Mouse (Mus musculus): ENCODE results near the gene U2surp. TPM values are rescaled to one million over a fixed set of nuclear protein-coding genes. Genes with fewer than 3 reads are reported as not detected.

Gene U2surp
- polyA plus RNA-seq, 1 experiment from 2014 or later, result 98.9 TPM

DNA sequence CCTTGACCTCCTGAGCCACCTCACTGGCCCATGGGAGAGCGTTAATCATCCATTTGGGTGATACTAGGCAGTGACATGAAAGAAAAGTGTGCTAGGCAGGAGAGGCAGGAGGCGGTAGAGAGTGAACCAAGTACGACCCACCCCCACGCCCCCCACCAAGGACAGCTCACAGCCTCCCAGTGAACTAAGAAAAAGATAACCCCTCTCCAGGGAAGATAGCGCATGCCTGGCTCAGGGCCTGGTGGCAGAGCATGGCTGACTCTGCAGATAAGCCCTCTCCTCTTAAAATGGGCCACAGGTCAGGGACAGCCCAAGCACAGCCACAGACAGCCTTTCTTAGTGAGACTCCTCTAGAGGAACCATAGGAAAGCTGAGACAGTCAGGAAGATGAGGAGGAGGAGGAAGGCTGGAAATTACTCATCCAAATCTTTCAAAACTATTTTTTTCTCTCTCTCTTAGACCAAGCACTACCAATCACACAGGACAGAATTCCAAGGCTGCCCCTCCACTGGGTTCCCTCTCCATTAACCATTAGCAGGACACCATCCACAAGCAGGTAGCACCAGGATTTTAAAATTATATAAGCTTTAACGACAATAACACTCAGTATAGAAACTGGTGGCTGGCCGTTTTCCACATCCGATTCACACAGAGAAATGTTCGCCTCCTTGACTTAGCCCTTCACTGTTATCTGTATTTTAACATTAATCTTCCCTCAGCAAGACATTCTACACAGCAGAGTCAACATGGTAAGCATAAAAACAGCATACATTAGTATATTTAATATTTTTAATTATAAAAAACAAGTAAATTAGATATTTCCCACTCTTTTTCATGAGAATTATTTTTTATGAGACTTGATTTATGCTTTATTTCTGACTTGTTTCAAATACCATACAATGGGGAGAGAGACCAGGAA is 39.3 kb upstream of the U2surp start:
- H3K4me1 ChIP-seq, result peaks cover 83% of the 10 kb centered on the region
- peak overlapping the region; percentile 69 for H3K27ac ChIP-seq
- H3K9me3 ChIP-seq (replicated peaks), result no peaks in the 10 kb centered on the region
- 0 out of 2 replicates have a peak overlapping the region, but pooled peaks have one; percentile 29 for H3K9ac ChIP-seq
- H3K27me3 ChIP-seq (replicated peaks), result 0 out of 2 replicates have a peak, but pooled peaks cover 3% of the 10 kb centered on the region
- H3K36me3 ChIP-seq, result no peaks in the 10 kb centered on the region
- H3K4me2 ChIP-seq, result peak overlapping the region; percentile 47
- 22% methylated on average over 9 of the region's 9 CpGs for WGBS (ENCODE audit: insufficient replicate concordance)
- no peak overlapping the region for H3K4me3 ChIP-seq
- ATAC-seq, result peak; percentile 86

DNA sequence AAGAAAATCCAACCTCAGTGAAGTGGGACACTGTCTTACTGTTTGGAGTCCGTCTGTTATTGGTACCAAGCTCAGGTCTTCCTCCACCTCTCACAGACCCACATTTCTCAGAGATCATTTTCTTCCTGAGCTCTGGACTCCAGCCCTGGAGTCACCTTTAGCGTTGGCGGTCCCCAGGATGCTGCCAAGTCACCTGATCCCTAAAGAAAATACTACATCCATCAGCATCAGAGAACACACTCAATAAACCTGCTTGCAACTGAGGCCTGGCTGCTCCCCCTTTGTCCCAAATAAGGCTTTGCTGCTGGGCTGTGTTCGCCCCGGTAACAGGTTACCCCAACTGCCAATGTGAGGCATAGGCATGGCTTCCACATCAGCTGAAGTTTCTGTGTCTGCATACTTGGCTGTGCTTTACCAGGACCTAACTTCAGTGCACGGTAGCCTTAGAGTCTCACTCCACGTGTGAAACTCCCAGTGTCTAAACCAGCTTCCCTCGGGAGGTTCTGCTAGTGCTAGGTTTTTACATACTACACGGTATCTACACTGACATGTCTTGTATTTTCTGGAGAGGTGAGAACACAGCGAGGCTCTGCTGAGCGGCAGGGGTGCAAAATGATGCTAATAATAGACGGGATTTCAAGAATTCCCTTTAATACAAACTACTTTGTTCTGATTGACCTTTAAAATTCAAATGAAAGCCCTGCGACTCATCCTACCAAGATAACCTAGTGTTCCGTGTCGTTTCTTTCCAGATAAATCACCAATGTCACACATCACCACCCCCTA is 38.0 kb upstream of the U2surp start:
- H3K4me3 ChIP-seq, result no peak overlapping the region
- peak overlapping the region; percentile 69 for H3K27ac ChIP-seq
- H3K9ac ChIP-seq, result no peak overlapping the region
- no peaks in the 10 kb centered on the region for H3K9me3 ChIP-seq (replicated peaks)
- 67% methylated on average over 15 of the region's 15 CpGs for WGBS (ENCODE audit: insufficient replicate concordance)
- peaks cover 74% of the 10 kb centered on the region for H3K4me1 ChIP-seq
- H3K36me3 ChIP-seq, result no peaks in the 10 kb centered on the region
- no peak overlapping the region for H3K4me2 ChIP-seq
- ATAC-seq, result no peak
- H3K27me3 ChIP-seq (replicated peaks), result 0 out of 2 replicates have a peak, but pooled peaks cover 3% of the 10 kb centered on the region

DNA sequence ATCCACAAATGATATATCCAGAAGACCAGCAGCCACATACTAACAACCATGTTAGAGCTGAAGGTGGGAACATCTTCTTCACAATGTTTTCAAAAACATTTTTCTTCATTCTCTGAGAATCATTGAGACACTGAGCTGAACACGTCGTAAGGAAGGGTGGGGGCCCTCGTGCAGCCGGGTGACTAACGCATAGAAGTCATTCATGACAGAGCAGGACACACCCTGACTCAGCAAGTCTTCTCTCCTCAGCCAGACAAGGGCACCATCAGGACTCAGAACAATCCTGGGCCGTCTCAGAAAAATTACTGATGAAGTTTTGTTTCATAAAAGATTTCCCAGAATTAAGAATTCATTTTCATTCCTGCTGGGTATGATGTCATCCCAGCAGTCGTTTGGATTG is 34.9 kb upstream of the U2surp start:
- Histone ChIP-seq H3K9ac (0 out of 2 replicates have a peak overlapping the region, but pooled peaks have one; percentile 24), H3K4me1 (peaks cover 42% of the 10 kb centered on the region), H3K36me3 (no peaks in the 10 kb centered on the region), H3K9me3 (replicated peaks) (no peaks in the 10 kb centered on the region), H3K27ac (peak overlapping the region; percentile 68), H3K4me3 (no peak overlapping the region), H3K4me2 (peak overlapping the region; percentile 33; the same call in 1 of the 2 replicates), H3K27me3 (replicated peaks) (peaks cover 8% of the 10 kb centered on the region; the same call in 1 of the 2 replicates)
- WGBS (ENCODE audit: insufficient replicate concordance), result 21% methylated on average over 7 of the region's 7 CpGs
- ATAC-seq, result peak; percentile 88

DNA sequence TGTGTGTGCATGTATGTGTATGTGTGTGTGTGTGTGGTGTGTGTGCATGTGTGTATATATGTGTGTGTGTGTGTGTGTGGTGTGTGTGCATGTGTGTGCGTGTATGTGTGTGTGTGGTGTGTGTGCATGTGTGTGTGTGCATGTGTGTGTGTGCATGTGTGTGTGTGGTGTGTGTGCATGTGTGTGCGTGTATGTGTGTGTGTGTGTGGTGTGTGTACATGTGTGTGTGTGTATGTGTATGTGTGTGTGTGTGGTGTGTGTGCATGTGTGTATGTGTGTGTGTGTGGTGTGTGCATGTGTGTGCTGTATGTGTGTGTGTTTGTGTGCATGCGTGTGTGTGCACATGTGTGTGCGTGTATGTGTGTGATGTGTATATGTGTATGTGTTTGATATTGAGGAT is 32.8 kb upstream of the U2surp start:
- no peak overlapping the region for H3K4me3 ChIP-seq
- 71% methylated on average over 4 of the region's 4 CpGs for WGBS (ENCODE audit: insufficient replicate concordance)
- H3K27me3 ChIP-seq (replicated peaks), result peaks cover 8% of the 10 kb centered on the region; the same call in 1 of the 2 replicates
- no peak overlapping the region for H3K9ac ChIP-seq
- H3K27ac ChIP-seq, result no peak overlapping the region
- ATAC-seq, result no peak
- H3K4me1 ChIP-seq, result peaks cover 29% of the 10 kb centered on the region
- no peaks in the 10 kb centered on the region for H3K9me3 ChIP-seq (replicated peaks)
- no peak overlapping the region for H3K4me2 ChIP-seq
- H3K36me3 ChIP-seq, result no peaks in the 10 kb centered on the region

DNA sequence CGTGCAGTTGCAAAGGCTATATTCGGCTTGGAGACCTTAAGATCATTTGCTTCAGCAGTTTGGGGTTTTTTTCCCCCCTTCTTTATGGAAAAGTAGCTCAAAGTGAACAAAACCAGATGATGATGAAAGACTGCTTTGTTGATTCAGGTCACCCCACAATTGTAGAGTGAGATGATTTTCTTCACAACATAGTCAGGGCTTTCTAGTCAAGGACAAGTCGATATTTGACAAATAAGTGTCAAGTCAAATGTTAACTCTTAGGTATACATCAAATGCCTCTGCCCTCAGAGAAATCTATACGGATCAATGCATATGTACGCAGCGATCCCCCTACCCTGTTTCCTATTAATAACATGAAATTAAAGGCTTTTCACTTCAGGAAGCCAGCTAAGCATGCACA is 30.7 kb upstream of the U2surp start:
- Histone ChIP-seq H3K27me3 (replicated peaks) (peaks cover 9% of the 10 kb centered on the region; the same call in 1 of the 2 replicates), H3K36me3 (no peaks in the 10 kb centered on the region), H3K9me3 (replicated peaks) (no peaks in the 10 kb centered on the region), H3K4me1 (peaks cover 24% of the 10 kb centered on the region), H3K4me3 (no peak overlapping the region), H3K9ac (no peak overlapping the region), H3K27ac (peak overlapping the region; percentile 64), H3K4me2 (no peak overlapping the region)
- no peak for ATAC-seq
- WGBS (ENCODE audit: insufficient replicate concordance), result 68% methylated on average over 6 of the region's 6 CpGs

DNA sequence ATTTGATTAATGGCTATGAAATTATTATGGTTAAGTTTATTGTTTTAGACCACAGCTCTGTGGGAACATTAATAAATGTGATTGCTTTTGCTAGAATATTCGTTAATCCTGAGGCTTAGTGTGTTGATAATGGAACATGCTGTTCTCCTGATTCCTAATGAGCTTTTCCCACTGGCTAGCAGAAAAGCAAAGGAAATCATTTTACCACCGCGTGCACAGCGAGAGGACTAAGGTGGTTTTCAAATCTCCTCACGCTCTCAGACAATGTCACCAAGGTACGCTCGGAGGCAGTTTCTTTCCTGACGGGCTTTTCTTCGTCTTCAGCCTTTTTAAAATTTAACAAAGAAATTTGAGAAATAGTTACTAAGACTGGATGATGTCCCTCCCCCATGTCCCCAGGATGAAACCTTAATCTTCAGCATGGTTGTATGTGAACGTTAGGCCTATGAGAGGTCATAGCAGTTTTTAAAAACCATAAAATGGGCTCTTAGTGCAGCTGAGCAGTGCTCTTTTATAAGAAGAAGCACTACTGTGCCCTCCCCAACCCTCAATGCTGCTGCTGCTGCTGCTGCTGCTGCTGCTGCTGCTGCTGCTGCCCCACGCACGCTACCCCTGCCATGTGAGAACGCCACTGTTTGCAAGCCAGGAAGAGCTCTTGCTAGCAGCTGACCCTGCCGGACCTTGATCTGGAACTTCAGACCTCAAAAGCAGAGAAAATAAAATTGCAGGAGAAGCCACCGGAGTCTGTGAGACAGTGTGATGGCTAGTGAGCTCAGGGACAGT is 30.0 kb upstream of the U2surp start:
- H3K27me3 ChIP-seq (replicated peaks), result peaks cover 9% of the 10 kb centered on the region; the same call in 1 of the 2 replicates
- H3K4me3 ChIP-seq, result no peak overlapping the region
- WGBS (ENCODE audit: insufficient replicate concordance), result 70% methylated on average over 15 of the region's 15 CpGs
- no peak for ATAC-seq
- no peaks in the 10 kb centered on the region for H3K36me3 ChIP-seq
- peak overlapping the region; percentile 64 for H3K27ac ChIP-seq
- no peak overlapping the region for H3K9ac ChIP-seq
- no peaks in the 10 kb centered on the region for H3K9me3 ChIP-seq (replicated peaks)
- H3K4me2 ChIP-seq, result 0 out of 2 replicates have a peak overlapping the region, but pooled peaks have one; percentile 4
- peaks cover 18% of the 10 kb centered on the region for H3K4me1 ChIP-seq

DNA sequence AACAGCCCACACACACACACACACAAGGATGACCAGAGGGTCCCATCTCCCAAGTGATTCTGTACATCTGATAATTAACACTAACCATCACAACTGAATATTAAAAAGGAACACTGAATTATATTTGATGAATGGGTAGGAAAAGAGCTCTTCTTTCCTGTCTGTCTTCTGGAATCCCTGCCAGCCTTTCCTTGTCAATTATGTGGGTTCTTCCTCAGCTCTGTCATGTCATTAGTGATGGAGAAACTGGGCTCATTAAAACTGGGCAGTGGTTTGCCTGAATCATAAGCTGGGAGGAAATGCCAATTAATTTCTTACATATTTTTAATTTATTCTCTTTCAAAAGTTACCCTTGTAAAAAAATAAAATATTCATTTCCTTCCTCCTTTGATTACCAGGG is 29.4 kb upstream of the U2surp start:
- Histone ChIP-seq H3K4me3 (no peak overlapping the region), H3K27ac (peak overlapping the region; percentile 30; the same call in 1 of the 2 replicates), H3K36me3 (no peaks in the 10 kb centered on the region), H3K4me1 (peaks cover 12% of the 10 kb centered on the region), H3K4me2 (no peak overlapping the region), H3K9ac (no peak overlapping the region), H3K27me3 (replicated peaks) (peaks cover 9% of the 10 kb centered on the region; the same call in 1 of the 2 replicates), H3K9me3 (replicated peaks) (no peaks in the 10 kb centered on the region)
- no peak for ATAC-seq

DNA sequence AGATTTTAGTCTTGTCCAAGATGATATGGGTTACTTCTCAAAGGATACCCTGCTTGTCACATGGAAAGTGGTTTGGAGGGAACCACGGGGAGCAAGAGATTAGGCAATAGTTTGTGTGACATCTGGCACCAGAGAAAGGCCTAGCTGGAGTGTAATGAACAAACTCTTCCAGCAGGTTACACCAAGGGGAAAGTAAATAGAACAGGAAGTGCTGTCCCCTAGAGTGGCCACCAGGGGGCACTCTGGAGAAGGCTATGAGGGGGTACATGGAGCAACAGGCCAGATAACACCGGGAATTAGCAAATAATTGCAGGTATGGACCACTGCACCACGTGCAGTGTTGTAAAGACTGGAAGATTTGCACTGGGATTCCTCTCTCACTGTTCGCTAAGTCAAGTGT is 28.7 kb upstream of the U2surp start:
- no peaks in the 10 kb centered on the region for H3K9me3 ChIP-seq (replicated peaks)
- H3K27ac ChIP-seq, result peak overlapping the region; percentile 30; the same call in 1 of the 2 replicates
- peak; percentile 77 for ATAC-seq
- H3K9ac ChIP-seq, result no peak overlapping the region
- peaks cover 9% of the 10 kb centered on the region; the same call in 1 of the 2 replicates for H3K27me3 ChIP-seq (replicated peaks)
- no peak overlapping the region for H3K4me3 ChIP-seq
- H3K4me2 ChIP-seq, result no peak overlapping the region
- no peaks in the 10 kb centered on the region for H3K36me3 ChIP-seq
- H3K4me1 ChIP-seq, result peaks cover 8% of the 10 kb centered on the region; the same call in 1 of the 2 replicates
- WGBS (ENCODE audit: insufficient replicate concordance), result 32% methylated on average over 4 of the region's 4 CpGs

DNA sequence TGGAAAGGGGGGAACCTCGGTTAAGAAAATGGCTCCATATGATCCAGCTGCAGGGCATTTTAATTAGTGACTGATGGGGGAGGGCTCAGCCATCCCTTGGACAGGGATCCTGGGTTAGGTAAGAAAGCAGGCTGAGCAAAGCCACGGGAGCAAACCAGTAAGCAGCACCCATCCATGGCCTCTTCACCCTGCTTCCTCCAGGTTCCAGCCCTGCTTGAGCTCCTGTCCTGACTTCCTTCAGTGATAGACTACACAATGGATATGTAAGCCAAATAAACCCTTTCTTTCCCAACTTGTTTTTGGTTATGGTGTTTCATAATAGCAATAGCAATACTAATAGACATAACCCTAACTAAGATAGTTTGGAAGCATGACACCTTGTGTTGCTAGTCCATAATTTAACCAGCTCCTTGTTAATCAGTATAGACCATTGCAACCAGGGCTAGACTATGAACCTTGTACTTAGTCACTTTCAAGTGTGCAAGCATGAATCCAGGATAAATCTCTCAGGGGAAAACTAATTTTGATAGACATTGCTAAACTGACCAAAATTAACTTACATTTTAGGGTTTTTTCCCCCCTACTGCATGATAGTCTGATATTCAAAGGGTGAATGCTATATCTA is 27.5 kb upstream of the U2surp start:
- Histone ChIP-seq H3K9me3 (replicated peaks) (no peaks in the 10 kb centered on the region), H3K9ac (no peak overlapping the region), H3K4me3 (no peak overlapping the region), H3K36me3 (no peaks in the 10 kb centered on the region), H3K27ac (no peak overlapping the region), H3K27me3 (replicated peaks) (peaks cover 9% of the 10 kb centered on the region; the same call in 1 of the 2 replicates), H3K4me2 (no peak overlapping the region), H3K4me1 (peaks cover 8% of the 10 kb centered on the region; the same call in 1 of the 2 replicates)
- no peak for ATAC-seq
- 65% methylated on average over 2 of the region's 2 CpGs for WGBS (ENCODE audit: insufficient replicate concordance)

DNA sequence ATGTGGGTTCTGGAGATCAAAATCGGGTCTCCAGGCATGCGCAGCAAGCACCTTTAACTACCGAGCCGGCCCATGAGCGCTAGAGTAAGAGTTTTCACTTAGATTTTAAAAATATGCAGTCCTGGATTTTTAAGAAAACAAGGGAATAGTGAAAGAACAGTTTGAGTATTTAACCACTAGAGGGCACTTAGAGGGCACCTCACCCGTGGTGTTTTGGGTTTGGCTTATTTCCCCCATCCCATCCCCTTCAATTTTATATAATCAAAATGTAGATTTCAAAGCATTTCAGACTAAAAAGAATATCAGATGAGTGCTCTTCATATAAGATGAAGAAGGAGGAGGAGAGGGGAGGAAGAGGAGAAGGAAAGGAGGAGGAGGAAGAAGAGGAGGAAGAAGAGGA is 22.0 kb upstream of the U2surp start:
- Histone ChIP-seq H3K4me1 (no peaks in the 10 kb centered on the region), H3K4me2 (no peak overlapping the region), H3K9me3 (replicated peaks) (no peaks in the 10 kb centered on the region), H3K36me3 (no peaks in the 10 kb centered on the region), H3K27ac (no peak overlapping the region), H3K9ac (no peak overlapping the region), H3K27me3 (replicated peaks) (0 out of 2 replicates have a peak, but pooled peaks cover under 1% of the 10 kb centered on the region), H3K4me3 (no peak overlapping the region)
- no peak for ATAC-seq
- WGBS (ENCODE audit: insufficient replicate concordance), result 30% methylated on average over 6 of the region's 6 CpGs

DNA sequence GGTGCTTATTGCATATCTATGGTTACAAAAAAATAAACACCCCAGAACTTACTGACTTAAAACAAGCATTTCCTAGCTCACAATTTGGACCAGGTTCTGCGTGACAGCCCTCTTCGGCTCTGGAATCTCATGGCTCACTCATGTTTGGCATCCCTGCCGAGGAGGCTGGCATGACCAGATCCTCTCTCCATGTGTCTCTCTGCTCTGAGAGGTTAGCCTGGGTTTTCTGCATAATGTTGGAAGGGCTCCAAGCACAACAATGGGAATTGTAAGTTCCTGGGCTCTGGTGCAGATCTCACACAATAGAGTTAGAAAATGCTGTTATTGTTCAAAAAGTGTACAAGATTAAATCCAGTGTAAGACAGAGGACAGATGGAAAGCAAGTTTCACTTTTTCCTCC is 19.3 kb upstream of the U2surp start:
- WGBS (ENCODE audit: insufficient replicate concordance), result 71% methylated on average over 3 of the region's 3 CpGs
- ATAC-seq, result no peak
- no peak overlapping the region for H3K4me3 ChIP-seq
- H3K4me2 ChIP-seq, result no peak overlapping the region
- no peaks in the 10 kb centered on the region for H3K36me3 ChIP-seq
- H3K27ac ChIP-seq, result no peak overlapping the region
- no peak overlapping the region for H3K9ac ChIP-seq
- H3K4me1 ChIP-seq, result peaks cover 10% of the 10 kb centered on the region
- no peaks in the 10 kb centered on the region for H3K27me3 ChIP-seq (replicated peaks)
- H3K9me3 ChIP-seq (replicated peaks), result no peaks in the 10 kb centered on the region
